Mouse (Mus musculus) thymus, adult 18-20 months (tissue): ENCODE results near the gene Cdk1.

ENCODE experiments used
- DNase-seq, 2 experiments: peaks; one replicate each; pipeline ENCODE4 v3.0.0; 2022; ENCODE audit warnings: mixed read lengths in 2 of 2

The Cdk1 gene

DNA sequence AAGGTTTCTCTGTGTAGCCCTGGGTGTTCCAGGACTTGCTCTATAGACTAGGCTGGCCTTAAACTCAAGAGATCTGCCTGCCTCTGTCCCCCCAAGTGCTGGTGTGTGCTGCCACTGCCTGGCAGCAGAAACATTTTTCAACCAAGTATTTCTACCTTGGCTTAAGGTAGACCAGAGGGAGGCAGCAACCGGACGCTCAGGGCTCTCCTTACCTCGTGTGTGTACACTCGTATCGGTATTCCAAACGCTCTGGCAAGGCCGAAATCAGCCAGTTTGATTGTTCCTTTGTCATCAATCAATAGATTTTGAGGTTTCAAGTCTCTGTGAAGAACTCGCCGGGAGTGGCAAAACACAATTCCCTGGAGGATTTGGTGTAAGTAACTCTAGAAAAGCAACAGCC is 10.4 kb downstream of the Cdk1 start:
- DNase-seq: no peak

DNA sequence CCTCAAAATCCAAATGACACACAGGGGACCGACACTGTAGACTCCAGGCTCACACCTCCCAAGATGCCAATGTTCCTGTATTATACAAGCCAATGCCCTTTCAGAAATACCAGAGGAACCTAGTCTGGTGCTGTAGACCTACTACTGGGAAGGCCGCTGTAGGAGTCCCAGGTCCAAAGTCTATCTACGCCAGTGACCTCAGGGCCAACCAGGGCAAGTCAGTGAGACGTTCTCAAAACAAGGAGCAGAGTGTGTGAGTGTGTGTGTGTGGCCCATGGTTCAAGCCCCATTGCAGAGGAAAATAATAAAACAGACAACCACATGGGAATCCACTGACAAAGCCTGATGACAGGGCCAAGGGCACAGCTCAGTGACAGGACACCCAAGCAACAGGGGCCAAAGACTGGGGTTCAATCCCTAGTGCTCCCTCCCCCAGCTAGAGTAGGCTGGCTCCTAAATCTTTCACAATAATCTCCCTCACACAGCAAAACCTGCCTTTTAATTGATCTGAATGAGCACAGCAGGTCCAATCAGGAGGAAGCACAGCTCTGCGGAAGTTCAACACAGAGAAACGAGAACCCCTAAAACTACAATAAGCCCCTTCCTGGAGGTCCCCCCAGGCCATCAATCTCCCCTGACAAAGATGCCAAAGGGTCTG is 11.0 kb downstream of the Cdk1 start:
- DNase-seq: no peak

DNA sequence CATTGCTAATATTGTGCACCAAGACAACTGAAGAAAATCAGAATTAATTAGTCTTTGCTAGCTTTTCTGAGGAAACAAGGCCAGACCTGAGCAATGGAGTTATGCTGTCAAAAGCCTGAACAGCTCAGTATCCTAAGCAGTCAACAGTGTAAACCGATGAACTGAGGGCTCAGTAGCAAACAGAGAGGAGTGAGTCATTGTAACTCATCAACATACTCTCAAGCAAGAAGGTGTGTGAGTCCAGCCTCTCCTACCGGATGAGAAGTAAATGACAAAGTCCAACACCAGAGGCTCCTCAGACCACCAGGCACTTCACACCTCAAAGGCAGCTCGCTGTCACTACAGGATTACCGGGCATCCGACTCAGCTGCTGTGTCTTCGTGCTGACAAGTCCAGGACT is 12.7 kb downstream of the Cdk1 start:
- DNase-seq: no peak

DNA sequence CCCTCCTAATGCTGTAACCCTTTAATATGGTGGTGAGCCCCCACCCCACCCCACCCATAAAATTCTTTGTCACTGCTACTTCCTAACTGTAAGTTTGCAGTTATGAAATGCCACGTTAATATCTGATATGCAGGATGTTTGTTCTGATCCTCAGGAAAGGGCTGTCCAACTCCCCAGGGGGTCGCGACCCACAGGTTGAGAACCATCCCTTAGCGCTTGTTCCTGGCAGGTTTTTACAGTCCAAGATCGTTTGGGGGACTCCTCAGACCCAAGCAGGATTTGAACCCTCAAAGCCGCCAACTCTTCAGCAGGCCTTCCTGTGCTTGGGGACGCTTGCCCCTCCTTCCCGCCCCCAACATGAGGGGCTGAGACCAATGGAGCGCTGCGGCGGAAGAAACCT is 16.5 kb downstream of the Cdk1 start:
- no peak for DNase-seq

DNA sequence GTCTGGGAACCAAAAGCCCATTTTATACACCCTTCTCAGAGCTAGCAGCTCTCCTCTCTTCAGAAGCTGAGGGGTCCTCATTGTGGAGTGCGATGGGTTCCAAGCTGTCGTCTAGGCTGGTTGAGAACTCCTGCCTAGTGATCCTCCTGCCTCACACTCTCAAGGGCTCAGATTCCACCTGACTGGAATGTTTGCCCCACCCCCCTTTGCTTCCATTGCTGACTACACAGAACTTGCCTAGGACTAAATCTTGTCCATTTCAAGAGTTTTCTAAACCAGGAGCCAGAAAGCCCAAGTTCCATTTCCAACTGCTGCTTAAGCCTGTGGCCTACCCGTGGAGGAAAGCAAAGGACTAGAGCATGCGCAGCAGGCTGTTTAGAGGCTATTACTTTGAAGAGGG is 17.1 kb downstream of the Cdk1 start:
- DNase-seq: no peak

DNA sequence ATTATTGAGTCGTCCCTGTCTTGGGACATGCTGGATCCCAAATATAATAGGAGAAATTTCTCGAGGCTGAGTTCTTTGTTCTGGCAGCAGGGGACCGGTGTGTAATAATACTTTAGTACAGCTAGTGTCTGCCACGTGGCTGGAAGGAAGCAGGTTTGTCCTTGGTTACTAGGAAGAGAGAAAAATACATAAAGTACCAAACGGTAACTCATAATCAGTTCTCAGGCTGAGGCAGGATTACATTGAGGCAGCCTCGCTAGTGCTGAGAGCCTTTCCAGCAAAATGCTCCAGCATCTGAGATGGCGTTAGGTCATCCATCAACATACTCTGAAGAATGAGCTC is 17.6 kb downstream of the Cdk1 start:
- DNase-seq: no peak

DNA sequence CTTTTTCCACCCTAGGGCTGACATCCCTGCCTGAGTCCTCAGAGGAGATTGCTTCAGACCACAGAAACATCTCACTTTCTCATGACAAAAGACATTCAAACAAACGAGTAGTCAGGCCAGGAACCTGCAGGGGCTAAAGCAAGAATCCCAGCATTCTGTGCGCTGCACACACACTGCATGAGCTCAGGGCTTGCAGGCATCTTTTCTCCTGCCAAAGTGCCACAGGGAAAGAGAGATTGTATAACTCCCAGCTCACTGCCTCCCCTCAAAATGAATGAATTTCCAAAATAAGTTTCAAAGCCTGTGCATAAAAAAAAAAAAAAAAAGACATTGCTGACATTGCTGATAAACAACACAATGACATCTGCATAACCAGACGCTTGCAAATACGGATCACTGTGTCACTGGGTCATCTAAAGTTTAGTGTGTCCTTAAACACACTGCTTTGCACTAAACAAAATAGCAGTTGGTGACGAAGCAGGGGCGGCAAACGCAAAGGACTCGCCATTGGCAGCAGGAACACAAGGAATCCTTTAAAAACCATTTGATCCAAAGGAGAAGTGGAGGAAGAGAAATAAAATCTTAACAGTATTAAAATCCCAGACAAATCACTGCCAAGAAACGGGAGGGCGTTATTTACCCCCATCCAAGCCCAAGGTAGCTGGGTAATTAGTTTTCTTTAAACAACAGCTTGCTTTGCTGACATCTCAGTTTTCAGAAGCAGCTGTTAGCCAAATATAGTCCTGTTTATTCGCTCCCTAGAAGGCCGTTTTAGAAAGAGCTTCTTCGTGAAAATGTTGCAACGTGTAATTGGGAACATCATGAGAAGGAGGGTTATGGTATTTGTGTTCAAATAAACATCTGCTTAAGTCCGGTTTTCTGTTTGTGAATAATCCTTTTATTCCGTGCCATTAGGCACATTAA is 18.2 kb downstream of the Cdk1 start:
- no peak for DNase-seq

DNA sequence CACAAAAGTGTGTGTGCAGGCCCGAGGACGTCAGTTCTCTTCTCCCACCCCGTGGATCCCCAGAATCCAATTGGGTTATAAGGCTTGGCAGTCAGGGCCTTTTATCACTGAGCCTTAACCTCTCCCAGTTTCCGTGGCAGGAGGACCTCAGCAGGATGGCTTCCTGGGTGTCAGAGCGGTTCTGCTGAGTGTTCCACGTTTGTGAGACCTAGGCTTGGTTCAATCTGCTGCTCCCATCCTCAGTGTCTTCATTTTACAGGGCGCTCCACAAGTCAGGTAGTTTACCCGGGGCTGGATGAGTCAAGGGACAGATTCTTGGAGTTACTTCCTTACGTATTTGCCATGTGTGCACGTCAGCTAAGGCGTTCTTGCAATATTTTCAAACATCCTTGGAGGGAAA is 19.5 kb downstream of the Cdk1 start:
- DNase-seq: no peak

DNA sequence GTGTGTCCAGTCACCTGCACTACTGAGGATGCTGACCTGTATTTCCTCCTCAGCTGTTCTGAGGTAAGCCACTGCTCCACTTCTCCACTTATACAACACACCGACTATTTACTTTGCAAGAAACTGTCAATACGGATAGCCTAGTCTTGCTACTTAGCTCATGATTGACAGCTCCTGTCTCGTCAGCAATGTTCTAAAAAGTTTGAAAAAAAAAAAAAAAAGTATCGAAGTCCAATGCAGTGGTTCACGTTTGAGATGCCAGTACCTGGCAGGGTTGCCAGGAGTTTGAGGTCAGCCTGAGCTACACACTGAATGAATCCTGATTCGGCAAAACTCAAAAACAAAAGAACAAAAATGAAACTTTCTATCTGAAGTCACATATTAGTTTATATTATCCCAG is 21.5 kb downstream of the Cdk1 start:
- DNase-seq: no peak

DNA sequence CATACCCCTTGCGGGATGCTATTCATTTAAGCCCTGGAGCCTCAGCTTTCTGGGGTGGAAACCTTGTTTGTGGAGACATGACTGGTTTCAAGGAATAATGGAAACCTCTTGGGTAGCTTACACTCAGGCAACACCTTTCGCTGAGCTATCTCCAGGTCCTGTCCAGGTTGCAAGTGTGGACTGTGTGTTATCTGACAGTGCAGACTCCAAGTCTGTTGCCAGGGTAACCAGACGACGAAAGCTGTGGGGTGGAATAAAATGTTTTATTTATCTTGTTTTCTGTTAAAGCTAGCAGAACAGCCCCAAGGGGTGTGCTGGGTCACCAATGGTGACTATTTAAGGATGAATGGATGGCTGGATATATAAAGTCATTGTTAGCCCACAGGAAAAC is 24.1 kb downstream of the Cdk1 start:
- DNase-seq: no peak

DNA sequence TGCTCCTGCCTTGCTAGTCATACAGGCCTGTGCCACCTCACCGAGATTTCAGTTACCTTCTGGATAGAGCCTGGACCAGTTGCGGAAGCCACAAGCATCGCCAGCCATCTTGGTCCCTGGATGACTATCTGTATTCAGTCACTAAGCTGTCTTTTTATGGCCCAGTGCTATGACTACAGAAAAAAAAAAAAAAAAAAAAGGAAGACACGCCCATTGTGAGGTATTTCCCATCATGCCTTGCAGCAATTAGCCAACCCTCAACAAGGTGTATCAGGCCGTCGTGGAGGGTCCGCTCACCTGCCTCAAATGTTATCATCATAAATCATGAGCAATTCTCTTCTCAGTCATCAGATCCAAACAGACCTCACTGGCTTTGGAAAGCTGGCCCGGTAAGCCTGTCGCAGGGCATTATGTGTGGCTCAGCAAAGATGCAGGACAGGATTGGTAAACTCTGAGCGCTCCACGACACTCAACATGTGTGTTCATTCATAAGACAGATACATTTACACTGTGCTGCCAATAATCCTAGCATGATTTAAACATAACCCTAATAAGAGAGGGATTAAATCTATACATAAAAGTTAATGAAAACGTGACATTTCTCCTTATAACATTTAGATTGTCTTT is 24.6 kb downstream of the Cdk1 start:
- DNase-seq: no peak

DNA sequence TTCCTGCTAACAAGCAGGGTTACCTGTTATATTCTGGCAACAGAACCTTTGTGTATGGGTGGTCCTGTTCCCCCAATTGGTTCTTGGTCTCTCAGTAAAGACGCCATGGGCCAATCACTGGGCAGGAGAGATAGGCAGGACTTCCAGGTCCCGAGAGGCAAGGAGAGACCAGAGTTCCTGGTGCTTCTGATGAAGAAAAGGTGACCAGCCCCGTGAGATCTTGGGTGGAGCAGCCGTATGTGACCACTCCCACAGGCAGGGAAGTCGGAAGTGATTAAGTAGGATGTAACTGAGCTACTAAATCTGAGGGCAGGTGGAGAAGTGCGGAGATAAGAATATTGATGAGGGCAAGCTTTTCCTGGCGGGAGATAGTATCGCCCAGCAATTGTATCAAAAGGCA is 25.4 kb downstream of the Cdk1 start:
- DNase-seq: no peak

DNA sequence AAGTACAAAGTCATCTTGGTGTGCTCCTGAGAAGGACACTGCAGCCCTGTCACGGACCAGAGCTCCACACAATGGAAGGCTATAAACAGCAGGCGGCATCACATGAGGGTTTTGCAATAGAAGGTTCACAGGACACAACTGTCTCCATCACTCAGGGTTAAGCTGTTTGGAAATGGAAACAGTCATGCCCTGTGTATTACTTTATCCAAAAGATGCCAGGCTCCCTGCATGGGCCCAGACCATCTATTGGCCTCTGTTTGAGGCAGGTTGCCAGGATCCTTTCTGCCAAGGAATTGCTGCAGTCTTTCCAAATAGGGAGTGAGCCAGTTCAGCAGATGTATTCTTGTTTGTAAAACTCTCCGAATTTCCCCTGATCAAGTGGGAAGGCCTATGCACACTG is 26.3 kb downstream of the Cdk1 start:
- no peak for DNase-seq

DNA sequence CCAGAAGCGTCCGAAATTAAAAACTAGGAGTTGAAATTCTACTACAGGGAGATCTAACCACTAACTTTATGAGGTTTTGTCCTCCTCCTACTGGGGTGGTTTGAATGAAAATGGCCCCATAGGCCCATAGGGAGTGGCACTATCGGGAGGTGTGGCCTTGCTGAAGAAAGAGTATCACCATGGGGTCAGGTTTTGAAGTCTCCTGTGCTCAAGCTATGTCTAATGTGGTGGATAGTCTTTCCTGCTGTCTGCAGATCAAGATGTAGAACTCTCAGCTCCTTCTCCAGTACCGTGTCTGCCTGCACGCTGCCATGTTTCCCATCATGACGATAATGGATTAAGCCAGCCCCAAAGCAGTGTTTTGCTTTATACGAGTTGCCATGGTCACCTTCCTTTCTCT is 27.9 kb downstream of the Cdk1 start:
- DNase-seq: no peak

DNA sequence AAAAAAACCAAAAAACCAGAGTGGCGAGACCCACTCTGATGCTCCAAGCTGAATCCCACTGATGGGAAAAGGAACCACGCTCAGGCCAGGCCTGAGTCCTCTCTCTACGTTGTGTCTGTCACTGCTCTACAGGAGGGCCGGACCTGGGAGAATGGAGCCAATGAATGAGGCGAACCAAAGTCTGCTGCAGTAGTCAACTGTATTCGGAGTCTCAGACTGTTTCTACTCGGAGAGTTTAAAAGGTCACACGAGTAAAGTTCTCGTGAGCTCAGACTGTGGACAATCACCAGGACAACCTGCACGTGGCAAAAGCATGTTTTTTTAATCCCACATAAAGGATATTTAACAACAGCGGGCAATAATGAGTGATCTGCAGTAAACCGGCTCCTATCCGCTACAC is 28.8 kb downstream of the Cdk1 start:
- no peak for DNase-seq

DNA sequence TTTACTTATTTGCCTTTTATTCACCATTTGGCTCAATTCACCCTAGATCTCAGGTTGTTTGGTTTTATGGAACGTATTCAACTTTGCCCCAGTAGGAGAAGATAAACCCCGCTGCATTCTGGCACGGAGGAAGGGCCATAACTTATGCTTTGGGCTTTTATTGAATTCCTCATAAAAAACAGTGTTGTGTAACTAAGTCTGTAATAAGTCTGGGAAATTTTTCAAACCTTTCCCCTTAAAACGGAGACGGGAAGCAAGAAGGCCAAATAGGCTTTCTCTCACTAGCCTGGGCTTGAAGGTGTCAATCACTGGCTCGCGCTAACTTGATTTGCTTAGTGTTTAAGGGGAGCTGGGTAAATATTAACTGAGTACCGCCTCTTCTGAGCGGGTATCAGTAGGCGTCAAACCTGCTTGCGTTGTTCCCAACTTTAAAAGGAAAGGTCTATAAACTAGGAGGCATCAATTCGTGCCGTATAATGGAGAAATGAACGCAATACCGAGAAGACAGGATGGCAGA is 31.2 kb downstream of the Cdk1 start:
- DNase-seq: no peak

DNA sequence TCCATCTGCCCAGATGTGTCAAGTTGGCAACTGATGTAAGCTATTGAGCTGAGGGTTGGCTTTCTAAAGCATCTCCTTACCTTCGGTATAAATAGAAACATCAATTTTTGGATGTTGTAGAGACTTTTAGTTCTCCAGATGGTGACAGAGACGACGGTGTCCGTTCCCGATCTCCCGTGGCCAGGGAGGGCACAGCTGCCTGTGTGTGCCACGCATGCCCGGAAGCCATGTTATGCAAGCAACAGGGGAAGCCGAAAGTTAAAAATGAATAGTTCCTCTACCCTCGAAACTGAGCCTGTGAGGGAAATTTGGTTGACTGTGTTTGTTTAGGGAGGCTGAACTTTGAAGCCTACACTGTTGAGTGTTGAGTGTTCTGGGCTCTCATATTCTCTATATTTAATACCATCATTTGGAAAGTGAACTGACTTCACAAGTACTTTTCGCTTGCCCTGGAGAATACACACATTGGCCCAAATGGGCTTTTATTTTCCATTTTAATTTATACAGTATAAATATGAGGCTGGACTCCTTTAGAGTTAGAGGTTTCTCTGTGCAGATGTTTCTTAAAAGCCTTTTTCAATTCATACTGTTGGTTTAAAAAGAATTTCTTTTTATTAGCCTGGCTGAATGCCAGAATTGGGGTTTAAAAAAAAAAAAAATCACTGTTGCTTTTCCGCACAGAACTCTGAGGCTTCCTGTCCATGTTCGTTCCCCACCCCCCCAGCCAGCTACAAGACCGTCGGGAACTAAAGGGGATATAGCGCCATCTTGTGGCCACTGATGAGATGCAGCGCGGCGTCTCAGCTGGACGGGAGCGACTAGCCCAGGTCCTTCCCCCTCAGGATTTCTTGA is 31.8 kb downstream of the Cdk1 start:
- peak; percentile 16 to 42 for DNase-seq

DNA sequence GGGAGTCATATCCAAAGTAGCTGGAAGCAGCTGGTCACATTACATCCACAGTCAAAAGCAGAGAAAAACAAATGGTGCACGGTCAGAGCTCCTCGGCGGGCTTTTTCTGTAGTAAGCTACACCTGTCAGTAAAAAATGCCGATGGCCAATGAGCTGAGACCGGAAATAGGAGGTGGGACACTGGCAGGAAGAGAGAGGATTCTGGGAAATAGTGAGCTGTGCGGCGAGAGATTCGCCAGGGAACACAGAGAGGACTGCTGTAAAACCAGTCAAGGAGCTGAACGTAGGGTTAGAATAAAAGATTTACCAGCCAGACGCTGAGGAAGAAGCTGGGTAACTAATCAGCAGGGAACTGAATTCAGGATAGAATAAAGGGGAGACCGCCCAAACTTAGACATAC is 34.2 kb downstream of the Cdk1 start:
- no peak for DNase-seq

DNA sequence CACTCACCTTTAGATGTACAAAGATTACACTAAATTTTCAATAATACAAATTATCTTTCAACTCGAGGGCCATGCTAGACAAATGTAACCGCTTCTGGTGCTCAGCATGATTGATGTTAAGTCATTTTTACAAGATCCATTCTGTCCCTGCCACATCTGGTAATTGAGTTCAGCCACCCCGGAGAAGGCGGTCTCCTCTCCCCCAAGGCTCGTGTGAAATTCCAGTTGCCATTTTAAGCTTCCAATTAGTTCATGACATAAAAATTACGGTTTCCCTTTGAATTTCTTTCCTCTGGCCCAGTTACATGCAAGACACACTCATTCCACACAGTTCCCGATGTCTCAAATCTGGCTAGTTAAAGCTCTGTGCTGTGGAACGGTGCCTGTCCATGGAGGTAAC is 38.8 kb downstream of the Cdk1 start:
- no peak for DNase-seq

DNA sequence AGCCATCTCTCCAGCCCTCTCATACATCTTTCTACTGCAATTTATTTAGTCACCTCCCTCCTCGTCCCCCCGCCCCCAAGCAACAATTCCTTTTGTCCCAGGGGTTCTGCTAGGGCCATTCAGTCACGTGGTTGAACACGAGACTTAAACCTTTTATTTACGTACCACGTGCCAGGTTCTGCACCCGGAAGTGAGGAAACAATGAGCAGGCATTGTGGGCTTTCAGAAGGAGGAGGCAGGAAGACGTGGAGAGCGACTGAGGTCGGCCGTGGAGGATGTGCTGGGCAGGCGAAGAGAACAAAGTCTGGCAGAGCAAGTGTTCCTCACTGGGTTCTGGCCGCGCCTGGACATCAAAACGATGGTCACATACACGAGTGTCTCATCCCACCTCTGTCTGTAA is 40.9 kb downstream of the Cdk1 start:
- DNase-seq: no peak

DNA sequence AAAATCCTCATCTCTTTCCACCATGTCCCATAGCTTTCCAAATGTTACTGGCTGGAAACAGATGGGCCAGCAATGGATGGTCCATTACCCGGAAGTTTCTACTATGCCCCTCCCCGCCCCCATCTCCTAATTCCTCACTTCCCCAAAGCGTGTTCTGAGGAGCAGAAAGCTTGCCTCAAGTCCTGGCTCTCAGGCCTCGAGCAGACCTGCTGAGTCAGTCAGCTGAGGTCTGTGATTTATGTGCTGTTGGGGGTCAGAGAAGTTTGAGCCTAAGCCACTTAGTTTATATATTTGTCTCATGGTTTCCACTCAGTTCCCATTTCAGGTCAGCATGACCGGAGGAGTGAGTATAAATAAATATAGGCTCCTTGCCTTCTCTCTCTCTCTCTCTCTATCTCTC is 43.6 kb downstream of the Cdk1 start:
- no peak for DNase-seq

DNA sequence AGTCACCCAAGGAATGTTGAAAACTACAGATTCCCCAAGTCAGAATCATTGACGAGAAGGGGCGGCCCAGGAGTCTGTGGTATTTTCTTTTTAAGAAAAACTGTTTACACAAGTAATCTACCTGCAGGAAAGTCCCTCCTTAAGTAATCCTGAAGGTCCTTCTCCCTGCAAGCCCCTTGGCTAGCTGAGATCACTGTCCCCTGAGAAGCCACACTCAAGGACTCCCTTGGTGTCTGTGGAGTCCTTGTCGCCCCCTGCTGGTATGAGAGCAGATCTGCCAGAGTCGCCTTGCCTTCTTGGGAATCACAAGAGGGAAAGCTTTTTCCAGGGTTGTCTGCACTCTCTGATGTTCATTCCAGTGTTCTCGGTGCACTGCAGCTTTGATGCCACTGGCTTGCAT is 45.7 kb downstream of the Cdk1 start:
- DNase-seq: no peak

DNA sequence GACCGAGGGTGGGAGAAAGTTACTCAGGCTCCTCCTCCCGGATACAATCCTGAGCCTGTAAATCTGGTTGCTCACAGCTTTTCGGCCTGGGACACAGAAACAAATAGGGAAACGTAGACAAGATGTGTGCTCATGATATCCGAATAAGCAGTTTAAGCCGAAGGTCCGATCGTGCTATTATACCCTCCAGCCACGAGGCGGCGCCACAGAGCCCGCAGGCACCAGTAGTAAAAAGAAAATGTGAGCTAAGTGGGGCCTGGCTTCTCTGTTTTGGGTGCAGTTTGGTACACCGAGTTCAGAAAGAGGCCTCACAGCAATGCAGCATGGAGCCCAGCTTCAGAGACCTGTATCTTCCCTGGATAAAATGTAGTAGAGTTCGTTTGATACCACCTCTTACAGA is 46.5 kb downstream of the Cdk1 start:
- no peak for DNase-seq
